Mouse (Mus musculus) limb, embryonic 12.5 days (tissue): ENCODE results near the gene Plek. TPM values are rescaled to one million over a fixed set of nuclear protein-coding genes. Genes with fewer than 3 reads are reported as not detected.
"Not testable (repeated sequence)": the region's sequence is repeated elsewhere in the genome, so short reads cannot be mapped to it uniquely, and the experiment has no call there.

Experiments used
- ATAC-seq: fragments of 200-750 bp; cut with Nextera tagmentation; 2 replicates; pipeline ENCODE4 v1.8.0; 2017; ENCODE audit warnings: low read depth, moderate TSS enrichment; ENCODE audit not compliant: insufficient number of reproducible peaks, insufficient read depth, low FRiP score, low TSS enrichment
- H3K27ac ChIP-seq: fragments of 300-500 bp; sonication (generic); 2 replicates; pipeline ENCODE4 v1.5.1; 2016; ENCODE audit warnings: mild to moderate bottlenecking, moderate library complexity
- H3K27me3 ChIP-seq: fragments of 300-500 bp; sonication (generic); 2 replicates; pipeline ENCODE4 v1.6.1; 2016; ENCODE audit warnings: mild to moderate bottlenecking, moderate library complexity
- H3K36me3 ChIP-seq: fragments of 300-500 bp; sonication (generic); 2 replicates; pipeline ENCODE4 v1.6.1; 2016; ENCODE audit warnings: mild to moderate bottlenecking, moderate library complexity
- H3K4me1 ChIP-seq: fragments of 300-500 bp; sonication (generic); replicated peaks from 2 replicates; pipeline ENCODE4 v1.6.1; 2016
- H3K4me2 ChIP-seq: fragments of 300-500 bp; sonication (generic); 2 replicates; pipeline ENCODE4 v1.6.1; 2016; ENCODE audit warnings: mild to moderate bottlenecking, moderate library complexity
- H3K4me3 ChIP-seq: fragments of 300-500 bp; sonication (generic); replicated peaks from 2 replicates; pipeline ENCODE4 v1.5.1; 2016; ENCODE audit warnings: mild to moderate bottlenecking
- H3K9ac ChIP-seq: fragments of 300-500 bp; sonication (generic); replicated peaks from 2 replicates; pipeline ENCODE4 v1.6.1; 2016; ENCODE audit warnings: mild to moderate bottlenecking, moderate library complexity
- H3K9me3 ChIP-seq: fragments of 300-500 bp; sonication (generic); 2 replicates; pipeline ENCODE4 v1.6.1; 2016; ENCODE audit warnings: mild to moderate bottlenecking, moderate library complexity
- WGBS: fragments of 180-500 bp; shearing (Covaris S2); methylation state at CpG from one replicate; pipeline ENCODE4 v1.1.7; 2016; 5-methylcytosine and 5-hydroxymethylcytosine counted together
- polyA plus RNA-seq: library from polyadenylated mRNA; unstranded; fragments of >200 nt; fragmentation: Nextera tagmentation; extraction: Ambion mirVana; gene quantifications from 2 replicates; pipeline ENCODE4 v1.2.1, GENCODE M21; 2016

Plek gene
- polyA plus RNA-seq, 1 experiment from 2014 or later, result 3.9 TPM

- no peak for ATAC-seq
- 78% methylated on average over 6 of the region's 6 CpGs for WGBS
- Histone ChIP-seq H3K27ac (no peak overlapping the region), H3K9ac (no peak overlapping the region), H3K4me3 (no peak overlapping the region), H3K36me3 (no peaks in the 10 kb centered on the region), H3K27me3 (no peaks in the 10 kb centered on the region), H3K9me3 (peaks cover 13% of the 10 kb centered on the region), H3K4me2 (no peak overlapping the region), H3K4me1 (no peaks in the 10 kb centered on the region)
These were observed 29.0 kb downstream of the Plek start for GRCm38 (mm10) chr11:17023206-17023605.

DNA sequence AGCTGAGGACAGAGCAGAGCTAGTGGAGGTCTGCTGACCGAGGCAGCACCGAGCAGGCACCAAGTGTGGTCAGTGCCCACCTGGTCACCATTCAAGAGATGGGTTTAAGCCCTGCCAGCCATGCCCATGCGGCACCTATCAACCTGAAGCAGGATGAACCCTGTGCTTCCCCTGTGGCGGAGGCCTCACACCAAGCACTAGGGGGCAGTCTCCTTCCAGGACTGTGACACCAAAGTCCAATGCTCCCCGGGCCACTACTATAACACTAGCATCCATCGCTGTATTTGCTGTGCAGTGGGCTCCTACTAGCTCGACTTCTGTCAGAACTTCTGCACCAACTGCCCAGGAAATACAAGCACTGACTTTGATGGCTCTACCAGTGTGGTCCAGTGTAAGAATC lies 32.9 kb downstream of the Plek start:
- H3K36me3 ChIP-seq, result no peaks in the 10 kb centered on the region
- no peak overlapping the region for H3K27ac ChIP-seq
- no peak overlapping the region for H3K4me3 ChIP-seq
- H3K27me3 ChIP-seq, result no peaks in the 10 kb centered on the region
- no peaks in the 10 kb centered on the region for H3K4me1 ChIP-seq
- no peak overlapping the region for H3K4me2 ChIP-seq
- peaks cover 13% of the 10 kb centered on the region for H3K9me3 ChIP-seq
- no peak for ATAC-seq
- WGBS, result 86% methylated on average over 7 of the region's 7 CpGs
- no peak overlapping the region for H3K9ac ChIP-seq

DNA sequence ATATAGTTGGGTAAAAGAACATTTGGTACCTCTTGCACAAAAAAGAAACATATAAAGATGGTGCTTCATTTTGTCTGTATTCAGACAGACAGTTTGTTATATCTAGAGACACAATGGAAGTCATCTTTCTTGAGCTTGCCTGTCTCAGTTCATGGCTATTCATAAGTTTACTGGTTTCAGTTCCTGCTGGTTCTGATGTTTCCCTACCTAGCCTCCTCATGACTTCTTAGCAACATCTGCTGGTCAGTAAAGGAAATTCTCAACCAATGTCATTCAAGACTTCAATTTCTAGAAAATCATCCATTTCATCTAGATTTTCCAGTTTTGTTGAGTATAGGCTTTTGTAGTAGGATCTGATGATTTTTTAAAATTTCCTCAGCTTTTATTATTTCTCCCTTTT lies 39.2 kb downstream of the Plek start:
- H3K27ac ChIP-seq, result no peak overlapping the region
- ATAC-seq, result no peak
- H3K4me1 ChIP-seq, result no peaks in the 10 kb centered on the region
- H3K36me3 ChIP-seq, result no peaks in the 10 kb centered on the region
- no peaks in the 10 kb centered on the region; the same call in 1 of the 2 replicates for H3K9me3 ChIP-seq
- H3K4me2 ChIP-seq, result no peak overlapping the region
- no peak overlapping the region for H3K9ac ChIP-seq
- no peak overlapping the region for H3K4me3 ChIP-seq
- no peaks in the 10 kb centered on the region for H3K27me3 ChIP-seq

DNA sequence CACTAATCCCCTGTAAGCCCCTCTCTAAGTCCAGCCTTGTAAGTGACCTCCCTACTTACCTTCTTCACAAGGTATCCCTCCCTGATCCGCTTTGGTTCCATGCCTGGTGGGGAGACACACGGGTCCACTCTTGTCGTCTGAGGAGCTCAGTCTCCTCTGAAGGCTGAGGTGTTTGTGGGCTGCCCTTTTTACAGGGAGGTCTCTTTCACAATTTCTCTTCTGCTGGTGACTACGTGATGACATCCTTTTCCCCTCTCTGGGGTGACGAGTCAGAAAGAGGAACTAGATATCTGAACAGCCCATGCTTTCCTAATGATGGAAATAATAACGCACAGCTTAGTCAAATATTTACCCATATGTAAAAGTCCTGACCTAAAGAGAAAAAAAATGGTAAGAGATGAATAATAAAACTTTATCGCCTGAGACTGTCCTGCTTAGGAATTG lies 43.7 kb downstream of the Plek start:
- 72% methylated on average over 7 of the region's 7 CpGs for whole genome bisulfite sequencing
- Histone ChIP-seq H3K27ac (no peak overlapping the region), H3K4me1 (no peaks in the 10 kb centered on the region), H3K36me3 (no peaks in the 10 kb centered on the region), H3K9me3 (no peaks in the 10 kb centered on the region), H3K9ac (no peak overlapping the region), H3K4me2 (no peak overlapping the region), H3K4me3 (no peak overlapping the region), H3K27me3 (no peaks in the 10 kb centered on the region)
- ATAC-seq, result no peak

- no peaks in the 10 kb centered on the region for H3K36me3 ChIP-seq
- no peak for ATAC-seq
- WGBS, result 93% methylated on average over 5 of the region's 5 CpGs
- no peaks in the 10 kb centered on the region for H3K4me1 ChIP-seq
- H3K4me3 ChIP-seq, result no peak overlapping the region
- H3K27me3 ChIP-seq, result no peaks in the 10 kb centered on the region
- no peak overlapping the region for H3K9ac ChIP-seq
- H3K4me2 ChIP-seq, result no peak overlapping the region
- no peaks in the 10 kb centered on the region for H3K9me3 ChIP-seq
- H3K27ac ChIP-seq, result no peak overlapping the region
These were observed 44.5 kb downstream of the Plek start for GRCm38 (mm10) chr11:17007517-17008173.

DNA sequence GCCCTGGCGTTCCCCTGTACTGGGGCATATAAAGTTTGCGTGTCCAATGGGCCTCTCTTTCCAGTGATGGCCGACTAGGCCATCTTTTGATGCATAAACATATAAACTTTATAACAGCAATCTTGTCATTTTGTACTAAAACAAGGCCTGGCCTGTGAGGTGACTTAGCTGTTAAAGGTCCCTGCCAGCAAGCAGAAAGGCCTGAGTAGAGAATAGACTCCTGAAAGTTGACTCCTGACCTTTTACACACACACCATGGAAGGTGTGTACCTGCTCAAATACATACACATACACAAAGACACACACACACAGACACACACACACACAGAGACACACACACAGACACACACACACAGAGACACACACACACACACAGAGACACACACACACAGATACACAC lies 45.7 kb downstream of the Plek start:
- not testable (repeated sequence) for H3K4me1 ChIP-seq, H3K9ac ChIP-seq, ATAC-seq, H3K4me3 ChIP-seq, H3K36me3 ChIP-seq, H3K27ac ChIP-seq, H3K4me2 ChIP-seq, H3K27me3 ChIP-seq, H3K9me3 ChIP-seq
- 55% methylated on average over 3 of the region's 3 CpGs for WGBS

DNA sequence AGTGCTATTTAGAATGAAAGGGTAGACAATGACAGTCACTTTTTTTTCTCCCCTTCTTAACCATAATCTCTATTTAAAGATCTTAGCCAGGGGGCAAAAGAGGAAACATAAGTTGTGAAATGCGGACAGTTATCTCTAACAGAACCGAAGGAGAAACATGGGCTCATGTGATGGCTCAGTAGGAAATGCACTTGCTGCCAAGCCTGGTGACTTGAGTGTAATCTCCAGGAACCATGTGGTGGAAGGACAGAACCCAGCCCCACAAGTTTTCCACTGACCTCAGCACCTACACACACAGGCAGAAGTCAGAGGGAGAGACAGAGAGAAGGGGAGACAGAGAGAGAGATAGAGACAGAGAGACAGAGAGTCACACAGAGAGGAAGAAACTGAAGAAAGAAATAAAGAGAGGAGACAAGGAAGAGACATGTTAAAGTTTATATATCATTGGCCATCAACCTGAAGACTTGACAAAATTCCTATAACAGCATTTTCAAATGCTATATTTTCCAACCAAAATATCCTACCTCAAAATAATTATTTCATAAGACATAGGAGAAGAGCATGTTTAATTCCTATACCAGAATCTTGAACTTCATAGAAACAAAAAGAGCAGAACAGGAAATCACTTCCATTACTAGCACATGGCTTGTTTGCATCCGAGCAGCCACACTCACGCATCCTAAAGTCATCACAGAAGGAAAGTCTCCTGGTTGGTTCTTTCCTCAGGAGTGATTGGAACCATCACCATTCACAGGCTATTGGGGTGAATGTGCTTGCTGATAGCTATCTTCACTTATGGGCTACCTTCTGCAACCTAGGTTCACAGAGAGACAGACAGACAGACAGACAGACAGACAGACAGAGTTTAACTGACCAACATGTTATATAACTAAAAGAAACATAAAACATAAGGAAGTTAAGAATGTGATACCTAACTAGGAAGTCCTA lies 47.0 kb downstream of the Plek start:
- WGBS, result 80% methylated on average over 4 of the region's 4 CpGs
- Histone ChIP-seq H3K36me3 (no peaks in the 10 kb centered on the region), H3K4me1 (no peaks in the 10 kb centered on the region), H3K9me3 (no peaks in the 10 kb centered on the region), H3K27ac (no peak overlapping the region), H3K27me3 (no peaks in the 10 kb centered on the region), H3K4me3 (no peak overlapping the region), H3K4me2 (no peak overlapping the region), H3K9ac (no peak overlapping the region)
- ATAC-seq, result no peak

DNA sequence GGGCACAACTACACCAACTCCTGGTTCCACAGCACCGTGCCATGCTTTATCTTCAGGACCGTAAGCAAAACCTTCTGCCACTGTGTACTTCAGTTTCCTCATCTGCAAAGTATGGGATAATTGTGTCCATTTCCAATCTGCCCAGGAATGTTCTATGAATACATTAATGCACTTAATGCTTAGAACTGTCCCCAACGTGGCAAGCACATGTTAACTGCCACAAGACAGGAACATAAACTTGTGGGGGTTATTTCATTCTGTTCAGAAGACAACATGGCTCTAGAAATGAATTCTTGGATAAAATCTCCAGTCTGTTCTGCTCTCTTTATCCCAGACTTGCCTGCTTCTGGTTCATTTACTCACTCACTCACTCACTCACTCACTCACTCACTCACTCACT lies 48.4 kb downstream of the Plek start:
- no peak overlapping the region for H3K4me2 ChIP-seq

GRCm38 (mm10) chr11:17002739-17003373 lies 49.3 kb downstream of the Plek start:
- ATAC-seq, result no peak
- H3K9me3 ChIP-seq, result no peaks in the 10 kb centered on the region
- H3K27me3 ChIP-seq, result no peaks in the 10 kb centered on the region
- H3K27ac ChIP-seq, result no peak overlapping the region
- H3K4me1 ChIP-seq, result no peaks in the 10 kb centered on the region
- no peak overlapping the region for H3K4me3 ChIP-seq
- H3K4me2 ChIP-seq, result no peak overlapping the region
- 82% methylated on average over 7 of the region's 7 CpGs for WGBS
- no peak overlapping the region for H3K9ac ChIP-seq
- no peaks in the 10 kb centered on the region for H3K36me3 ChIP-seq

More for the DNA sequence above, 48.4 kb downstream of the Plek start:
- no peak for ATAC-seq
- H3K4me1 ChIP-seq, result no peaks in the 10 kb centered on the region
- H3K36me3 ChIP-seq, result no peaks in the 10 kb centered on the region
- no peak overlapping the region for H3K27ac ChIP-seq
- H3K27me3 ChIP-seq, result no peaks in the 10 kb centered on the region
- no peak overlapping the region for H3K4me3 ChIP-seq
- H3K9ac ChIP-seq, result no peak overlapping the region
- no peaks in the 10 kb centered on the region for H3K9me3 ChIP-seq
- 80% methylated on average over 3 of the region's 3 CpGs for WGBS

- Histone ChIP-seq H3K4me2 (no peak overlapping the region), H3K27me3 (no peaks in the 10 kb centered on the region), H3K4me3 (no peak overlapping the region), H3K9ac (no peak overlapping the region), H3K27ac (no peak overlapping the region), H3K36me3 (no peaks in the 10 kb centered on the region), H3K4me1 (no peaks in the 10 kb centered on the region), H3K9me3 (no peaks in the 10 kb centered on the region)
- 75% methylated on average over 9 of the region's 9 CpGs for WGBS
- no peak for ATAC-seq
These were observed 51.5 kb downstream of the Plek start for GRCm38 (mm10) chr11:17000353-17001334.
